In the genomic region with DNA sequence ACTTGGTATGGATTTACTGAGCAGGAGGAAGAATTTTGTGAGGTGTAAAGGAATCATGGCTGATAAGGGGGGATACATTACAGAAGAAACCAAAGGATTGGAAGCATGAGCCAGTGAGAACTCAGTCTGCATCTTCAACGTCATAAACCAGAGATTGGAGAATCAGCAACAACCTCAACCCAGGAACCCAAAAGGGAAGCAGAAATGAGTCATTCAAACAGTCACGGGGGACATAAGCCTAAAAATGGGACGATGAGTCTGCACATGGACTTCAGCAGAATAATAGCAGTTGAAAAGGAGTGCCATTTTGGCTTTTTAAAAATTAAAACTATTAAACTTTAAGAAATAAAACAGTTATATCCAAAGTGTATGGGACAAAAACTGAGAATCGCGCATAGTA, we compare ENCODE assay signal across 32 mouse cellular contexts.
"Had no signal": no experiment of that assay in that cellular context is flagged by ENCODE, and none has a peak within 500 bp of the region (broad histone marks: within the 10 kb centered on the region; RNA-seq: fewer than 3 reads in every experiment).

No protein-coding gene starts in this region.

- H3K4me3 ChIP-seq: limb, embryonic 10.5 days; limb, embryonic 12.5 days; limb, embryonic 13.5 days; limb, embryonic 15.5 days; liver, embryonic 12.5 days; liver, embryonic 13.5 days; liver, embryonic 15.5 days; lung, embryonic 15.5 days; megakaryocyte, embryonic 14.5 days; midbrain, embryonic 10.5 days; midbrain, embryonic 12.5 days; midbrain, embryonic 13.5 days; midbrain, embryonic 15.5 days; myocyte; neural tube, embryonic 12.5 days; neural tube, embryonic 13.5 days had no signal

- H3K27ac ChIP-seq: limb, embryonic 10.5 days; limb, embryonic 12.5 days; limb, embryonic 13.5 days; limb, embryonic 15.5 days; liver, embryonic 12.5 days; liver, embryonic 13.5 days; liver, embryonic 14.5 days; liver, embryonic 15.5 days; lung, embryonic 15.5 days; macrophage; midbrain, embryonic 10.5 days; midbrain, embryonic 12.5 days; midbrain, embryonic 13.5 days; midbrain, embryonic 15.5 days; neural tube, embryonic 12.5 days; neural tube, embryonic 13.5 days had no signal

- H3K27me3 ChIP-seq: limb, embryonic 12.5 days; limb, embryonic 13.5 days; limb, embryonic 15.5 days; liver, embryonic 12.5 days; liver, embryonic 13.5 days; liver, embryonic 15.5 days; lung, embryonic 15.5 days; megakaryocyte, embryonic 14.5 days; midbrain, embryonic 12.5 days; midbrain, embryonic 13.5 days; midbrain, embryonic 15.5 days; neural tube, embryonic 12.5 days; neural tube, embryonic 13.5 days had no signal

- DNase-seq: liver; liver, embryonic 13.5 days; liver, postnatal 0 days; lung, adult 18-20 months; lung, adult 2 months; lung, embryonic 14.5 days; lung, postnatal 10 days; lung, postnatal 14 days; lung, postnatal 36 days; lung, postnatal 4 days; midbrain, embryonic 14.5 days had no signal

- H3K4me1 ChIP-seq: limb, embryonic 10.5 days; limb, embryonic 12.5 days; limb, embryonic 13.5 days; limb, embryonic 15.5 days; liver, embryonic 12.5 days; liver, embryonic 13.5 days; liver, embryonic 15.5 days; lung, embryonic 15.5 days; megakaryocyte, embryonic 14.5 days; midbrain, embryonic 10.5 days; midbrain, embryonic 12.5 days; midbrain, embryonic 13.5 days; midbrain, embryonic 15.5 days; neural tube, embryonic 12.5 days; neural tube, embryonic 13.5 days had no signal

- H3K36me3 ChIP-seq: limb, embryonic 10.5 days; limb, embryonic 12.5 days; limb, embryonic 13.5 days; limb, embryonic 15.5 days; liver, embryonic 12.5 days; liver, embryonic 13.5 days; liver, embryonic 15.5 days; lung, embryonic 15.5 days; midbrain, embryonic 10.5 days; midbrain, embryonic 12.5 days; midbrain, embryonic 13.5 days; midbrain, embryonic 15.5 days; neural tube, embryonic 12.5 days; neural tube, embryonic 13.5 days had no signal

- ATAC-seq: liver, embryonic 12.5 days; liver, postnatal 0 days; lung, postnatal 0 days; midbrain, embryonic 13.5 days; midbrain, embryonic 15.5 days; midbrain, embryonic 16.5 days had no signal

- H3K4me2 ChIP-seq: limb, embryonic 12.5 days; limb, embryonic 13.5 days; limb, embryonic 15.5 days; liver, embryonic 11.5 days; liver, embryonic 12.5 days; liver, embryonic 13.5 days; liver, embryonic 15.5 days; lung, embryonic 14.5 days; lung, embryonic 15.5 days; midbrain, embryonic 11.5 days; midbrain, embryonic 12.5 days; midbrain, embryonic 13.5 days; midbrain, embryonic 15.5 days; neural tube, embryonic 12.5 days; neural tube, embryonic 13.5 days had no signal

- H3K9ac ChIP-seq: limb, embryonic 12.5 days; limb, embryonic 13.5 days; limb, embryonic 15.5 days; liver, embryonic 12.5 days; liver, embryonic 13.5 days; liver, embryonic 14.5 days; liver, embryonic 15.5 days; liver, postnatal 0 days; lung, embryonic 14.5 days; lung, embryonic 15.5 days; midbrain, embryonic 12.5 days; midbrain, embryonic 13.5 days; midbrain, embryonic 15.5 days; neural tube, embryonic 12.5 days; neural tube, embryonic 13.5 days had no signal

- H3K9me3 ChIP-seq: limb, embryonic 10.5 days; limb, embryonic 12.5 days; limb, embryonic 13.5 days; limb, embryonic 15.5 days; liver, embryonic 12.5 days; liver, embryonic 13.5 days; liver, embryonic 15.5 days; lung, embryonic 15.5 days; megakaryocyte, embryonic 14.5 days; midbrain, embryonic 10.5 days; midbrain, embryonic 12.5 days; midbrain, embryonic 13.5 days; midbrain, embryonic 15.5 days; neural tube, embryonic 12.5 days; neural tube, embryonic 13.5 days had no signal
